Mouse (Mus musculus) lung, adult 18-20 months (tissue): ENCODE results near the gene Dbn1.

Experiments
- DNase-seq, 2 experiments: peaks; one replicate each; pipeline ENCODE4 v3.0.0; 2022; ENCODE audit warnings: mixed read lengths in 2 of 2

The Dbn1 gene

DNA sequence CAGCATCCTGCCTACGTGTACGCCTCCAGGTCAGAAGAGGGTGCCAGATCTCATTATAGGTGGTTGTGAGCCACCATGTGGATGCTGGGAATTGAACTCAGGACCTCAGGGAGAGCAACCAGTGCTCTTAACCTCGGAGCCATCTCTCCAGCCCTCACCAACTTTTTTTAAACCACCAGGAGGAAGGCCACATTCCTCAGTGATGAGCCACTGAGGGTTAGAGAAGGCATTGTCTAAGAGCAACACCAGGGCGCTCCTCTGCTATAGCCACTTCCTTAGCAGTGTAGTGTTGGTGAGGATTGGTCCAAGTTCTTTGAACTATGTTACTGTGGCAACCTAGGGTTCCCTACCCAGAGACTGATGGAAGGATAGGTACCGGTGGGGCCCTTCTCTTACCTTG, 12.2 kb downstream of the Dbn1 start:
- no peak for DNase-seq

DNA sequence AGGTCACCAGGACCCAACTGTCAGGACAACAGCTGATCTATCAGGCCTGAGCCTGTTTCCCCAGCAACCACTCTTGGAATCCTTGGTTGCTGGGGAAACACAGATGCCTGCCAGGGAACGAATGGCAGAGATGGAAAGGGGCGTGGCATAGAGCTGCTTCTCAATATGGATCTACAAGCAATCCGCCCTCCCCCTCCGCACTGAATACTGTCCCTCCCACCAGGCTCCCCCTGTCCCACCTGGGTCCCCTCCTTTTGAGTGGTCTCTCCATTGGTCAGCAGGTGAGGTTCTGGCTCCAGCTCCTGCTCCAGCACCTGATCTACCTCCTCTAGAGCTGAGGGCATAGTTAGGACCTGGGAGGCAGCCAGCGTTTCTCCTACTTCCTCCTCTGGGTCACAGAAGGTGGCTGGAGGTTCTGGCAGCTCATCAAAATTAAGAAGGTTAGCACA, 13.3 kb downstream of the Dbn1 start:
- peak; percentile 49 to 52 for DNase-seq

DNA sequence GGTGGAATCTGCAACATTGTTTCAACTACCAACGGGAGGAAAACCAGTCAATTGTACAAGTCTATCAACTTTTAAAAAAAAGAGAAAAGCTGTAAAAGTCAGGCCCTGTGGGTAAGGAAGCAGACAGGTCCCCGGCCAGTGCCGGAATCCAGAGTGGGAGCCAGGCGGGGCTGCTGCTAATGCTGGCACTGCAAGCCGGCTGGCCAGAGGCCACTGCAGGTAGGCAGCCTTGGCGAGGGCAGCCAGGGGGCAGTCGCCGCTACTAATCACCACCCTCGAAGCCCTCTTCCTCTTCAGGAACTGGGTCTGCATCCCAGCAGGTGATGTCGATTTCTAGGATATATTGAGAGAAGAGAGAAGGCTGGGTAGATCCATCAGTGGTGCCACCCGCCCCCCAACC, 13.9 kb downstream of the Dbn1 start:
- no peak for DNase-seq

- no peak for DNase-seq
Observed at GRCm38 (mm10) chr13:55473076-55473831, 14.7 kb downstream of the Dbn1 start.

- DNase-seq, result peak; percentile 41 to 47
Observed at GRCm38 (mm10) chr13:55472132-55473022, 15.5 kb downstream of the Dbn1 start.

DNA sequence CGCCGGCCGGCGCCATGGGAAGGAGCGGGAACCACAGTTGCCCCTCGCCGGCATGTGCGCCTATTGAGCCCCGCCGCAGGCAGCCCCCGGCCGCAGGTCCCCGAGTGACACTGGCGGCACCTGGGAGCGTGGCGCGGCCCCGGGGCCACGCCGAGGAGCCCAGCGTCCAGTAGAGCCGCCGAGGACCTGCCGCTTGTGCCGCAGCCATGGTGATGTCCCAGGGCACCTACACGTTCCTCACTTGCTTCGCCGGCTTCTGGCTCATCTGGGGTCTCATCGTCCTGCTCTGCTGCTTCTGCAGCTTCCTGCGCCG, 16.1 kb downstream of the Dbn1 start:
- no peak for DNase-seq

DNA sequence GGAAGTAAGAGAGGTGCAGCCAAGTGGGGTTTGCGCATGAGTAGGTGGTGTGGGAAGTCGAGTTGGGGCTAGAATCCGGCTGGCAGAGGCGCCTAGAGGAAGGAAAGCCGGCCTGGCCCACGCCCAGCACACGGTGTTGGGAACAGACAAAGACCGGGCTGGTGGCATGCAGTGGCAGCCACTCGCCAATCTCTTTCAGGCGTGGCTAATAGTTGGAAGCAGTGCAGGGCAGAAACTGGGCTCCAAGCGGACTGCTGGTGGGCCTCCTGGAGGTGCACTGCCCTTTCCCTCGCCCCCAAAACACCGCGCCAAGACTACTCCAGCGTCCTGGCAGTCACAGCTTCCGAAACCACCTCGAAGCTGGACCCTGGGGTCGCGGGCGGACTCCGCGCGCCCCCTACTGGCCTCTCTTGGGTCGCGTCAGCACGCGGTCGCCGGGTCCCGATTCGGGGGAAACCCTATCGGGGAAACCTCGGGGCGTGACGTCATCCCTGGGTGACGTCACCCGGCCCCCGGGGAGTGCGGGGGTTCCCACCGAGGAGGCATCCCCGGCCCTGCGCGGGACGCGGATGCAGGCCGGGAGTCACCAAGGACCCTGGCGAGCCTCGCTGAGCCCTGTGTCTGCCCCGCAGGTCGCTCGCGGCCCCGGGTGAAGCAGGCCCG, 16.6 kb downstream of the Dbn1 start:
- DNase-seq, result peak; percentile 80 to 87

- DNase-seq, result no peak
Observed at GRCm38 (mm10) chr13:55470372-55470771, 17.5 kb downstream of the Dbn1 start.

GRCm38 (mm10) chr13:55468851-55469560, 18.9 kb downstream of the Dbn1 start:
- no peak for DNase-seq

DNA sequence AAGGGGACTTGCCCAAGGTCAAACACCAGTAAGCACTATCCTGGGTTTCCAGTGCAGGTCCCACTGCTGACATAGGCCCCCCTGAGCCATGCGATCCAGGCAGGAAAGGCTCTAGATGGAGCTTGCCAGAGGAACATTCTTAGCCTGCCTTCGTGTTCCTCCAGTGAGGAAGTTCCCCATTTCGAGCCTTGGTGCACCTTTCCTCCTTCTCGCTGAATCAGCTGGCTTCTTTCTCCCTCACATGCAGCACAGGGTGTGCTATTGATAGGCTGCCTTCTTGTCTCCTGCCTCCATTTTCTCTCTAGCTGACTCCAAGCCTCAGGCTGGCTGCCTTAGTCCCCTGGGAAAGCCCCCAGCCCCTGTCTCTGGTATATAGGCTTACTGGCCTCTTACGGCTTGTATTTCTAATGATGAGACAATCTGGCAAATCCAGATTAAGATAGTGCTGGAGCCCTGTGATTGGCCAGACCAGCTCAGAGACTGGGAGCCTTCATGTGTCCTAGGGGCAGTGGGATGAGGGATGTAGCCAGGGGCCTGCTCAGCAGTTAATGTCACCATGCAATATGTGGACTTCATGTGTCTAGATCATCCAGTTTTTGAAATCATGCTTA, 22.0 kb downstream of the Dbn1 start:
- DNase-seq, result no peak

GRCm38 (mm10) chr13:55465184-55465583, 22.7 kb downstream of the Dbn1 start:
- no peak for DNase-seq

DNA sequence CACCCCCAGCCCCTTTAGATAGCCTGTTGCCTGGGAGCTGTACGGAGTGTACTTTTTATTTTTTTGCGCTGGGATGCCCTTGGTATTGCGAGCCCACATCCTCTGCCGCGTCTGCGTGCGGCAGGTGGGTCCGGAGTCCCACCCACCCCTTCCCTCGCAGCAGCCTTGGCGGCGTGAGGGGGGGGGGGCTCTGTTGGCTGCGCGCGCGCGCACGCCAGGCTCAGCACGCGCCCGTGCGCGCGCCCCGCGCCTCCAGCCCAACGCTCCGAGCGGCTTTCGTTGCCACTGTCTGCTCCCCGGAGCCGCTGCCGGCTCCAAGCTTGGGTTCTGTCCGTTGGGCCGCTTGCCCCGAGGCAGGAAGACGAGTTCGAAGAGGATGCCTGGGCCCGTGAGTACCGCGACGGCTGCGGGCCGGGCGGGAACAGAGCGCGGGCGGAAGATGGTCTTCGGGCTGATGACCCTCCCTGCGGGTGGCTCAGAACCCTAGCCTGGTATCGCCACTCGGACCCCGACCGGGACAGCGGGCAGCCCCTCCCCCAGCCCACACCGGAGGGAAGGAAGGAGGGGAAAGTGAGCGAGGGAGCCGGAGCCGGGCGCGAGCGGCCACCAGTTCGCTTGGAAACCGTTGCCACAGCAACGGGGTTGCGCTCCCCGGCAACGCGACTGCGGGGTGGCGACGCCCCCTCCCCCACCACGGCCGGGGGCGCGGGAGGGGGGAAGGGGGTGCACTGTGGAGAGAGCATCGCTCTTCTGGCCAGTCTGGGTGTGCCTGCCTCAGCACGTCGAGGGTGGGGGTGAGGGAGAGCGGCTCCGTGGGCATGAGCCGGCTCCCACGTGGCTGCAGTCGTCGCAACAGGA, 23.7 kb downstream of the Dbn1 start, which contains the start of gene Prr7:
TSS of gene Prr7 (plus strand) at position 241 of the 858 bp plus-strand sequence.
- peak; percentile 27 to 33 for DNase-seq

GRCm38 (mm10) chr13:55463399-55464026, 24.4 kb downstream of the Dbn1 start:
- no peak for DNase-seq

- no peak for DNase-seq
Observed at GRCm38 (mm10) chr13:55462965-55463364, 24.9 kb downstream of the Dbn1 start.

DNA sequence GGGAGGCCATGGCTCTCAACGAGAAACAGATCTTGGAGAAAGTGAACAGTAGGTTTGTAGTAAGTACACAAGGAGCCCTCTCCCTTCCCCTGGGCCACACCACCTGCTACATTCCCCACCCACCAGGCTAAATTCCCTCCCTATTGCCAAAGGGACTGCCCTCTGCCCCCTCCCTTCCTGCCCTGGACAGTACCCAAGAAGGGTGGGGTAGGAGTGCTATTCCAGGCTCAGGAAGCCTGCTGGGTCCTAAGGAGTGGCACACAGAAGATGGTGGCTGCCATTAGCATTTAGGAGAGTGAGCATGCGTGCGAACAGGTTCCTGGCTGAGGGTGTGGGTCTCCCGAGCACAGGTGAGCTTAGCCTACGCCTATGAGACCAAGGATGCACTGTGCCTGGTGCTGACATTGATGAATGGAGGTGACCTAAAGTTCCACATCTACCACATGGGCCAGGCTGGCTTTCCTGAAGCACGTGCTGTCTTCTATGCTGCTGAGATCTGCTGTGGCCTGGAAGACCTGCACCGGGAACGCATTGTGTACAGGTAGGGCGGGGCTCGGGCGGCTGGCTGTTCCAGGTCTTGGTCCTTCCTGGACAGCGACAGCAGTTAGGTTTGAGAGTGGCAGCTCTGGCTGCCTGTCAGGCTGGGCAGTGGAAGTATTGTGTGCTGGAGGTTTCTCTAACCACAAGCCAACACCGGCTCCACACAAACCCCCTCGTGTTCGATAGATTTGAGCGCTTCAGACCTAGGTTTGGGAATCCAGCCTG, 35.9 kb downstream of the Dbn1 start:
- peak; percentile 78 to 84 for DNase-seq

- peak; percentile 51 to 67 for DNase-seq
Observed at GRCm38 (mm10) chr13:55451296-55451695, 36.6 kb downstream of the Dbn1 start.

GRCm38 (mm10) chr13:55450511-55450980, 37.4 kb downstream of the Dbn1 start:
- DNase-seq, result peak; percentile 79 to 83

- peak; percentile 58 for DNase-seq
Observed at GRCm38 (mm10) chr13:55449679-55450441, 38.1 kb downstream of the Dbn1 start.

GRCm38 (mm10) chr13:55449205-55449604, 38.7 kb downstream of the Dbn1 start:
- no peak for DNase-seq
